Mouse (Mus musculus) small intestine, adult 2 months (tissue): ENCODE data around the gene Bpnt1.

ENCODE experiments used
- CTCF ChIP-seq: fragments of 200-500 bp; IDR thresholded peaks from 2 replicates; pipeline ENCODE4 v1.5.1; 2012; ENCODE audit warnings: low read depth, mild to moderate bottlenecking, control low read depth, inconsistent platforms, low read length, moderate library complexity, mixed read lengths; ENCODE audit not compliant: insufficient replicate concordance, insufficient read length; ENCODE audit errors: extremely low read depth
- POLR2A ChIP-seq: fragments of 200-500 bp; IDR thresholded peaks from 2 replicates; pipeline ENCODE4 v1.6.1; 2012; ENCODE audit warnings: low read depth, mild to moderate bottlenecking, control low read depth, inconsistent platforms, low read length, moderate library complexity

GRCm38 (mm10) chr1:185308908-185309307 is 23.0 kb upstream of the Bpnt1 start:
- TF ChIP-seq POLR2A (peak; percentile 69; the same call in 1 of the 2 replicates), CTCF (no peak)
